Mouse (Mus musculus) leukemia stem cell, adult 10-12 weeks (primary cell): ENCODE measurements around the gene Fam213a. TPM values are rescaled to one million over a fixed set of nuclear protein-coding genes. Genes with fewer than 3 reads are reported as not detected.

Experiments
- polyA plus RNA-seq: library from polyadenylated mRNA; stranded (reverse); fragments of >175 nt; gene quantifications from 2 replicates; pipeline ENCODE4 v1.2.3, GENCODE M21; 2012; ENCODE audit warnings: low replicate concordance

Gene Fam213a
- polyA plus RNA-seq: 15.4 and 34.7 TPM in 2 replicates

DNA sequence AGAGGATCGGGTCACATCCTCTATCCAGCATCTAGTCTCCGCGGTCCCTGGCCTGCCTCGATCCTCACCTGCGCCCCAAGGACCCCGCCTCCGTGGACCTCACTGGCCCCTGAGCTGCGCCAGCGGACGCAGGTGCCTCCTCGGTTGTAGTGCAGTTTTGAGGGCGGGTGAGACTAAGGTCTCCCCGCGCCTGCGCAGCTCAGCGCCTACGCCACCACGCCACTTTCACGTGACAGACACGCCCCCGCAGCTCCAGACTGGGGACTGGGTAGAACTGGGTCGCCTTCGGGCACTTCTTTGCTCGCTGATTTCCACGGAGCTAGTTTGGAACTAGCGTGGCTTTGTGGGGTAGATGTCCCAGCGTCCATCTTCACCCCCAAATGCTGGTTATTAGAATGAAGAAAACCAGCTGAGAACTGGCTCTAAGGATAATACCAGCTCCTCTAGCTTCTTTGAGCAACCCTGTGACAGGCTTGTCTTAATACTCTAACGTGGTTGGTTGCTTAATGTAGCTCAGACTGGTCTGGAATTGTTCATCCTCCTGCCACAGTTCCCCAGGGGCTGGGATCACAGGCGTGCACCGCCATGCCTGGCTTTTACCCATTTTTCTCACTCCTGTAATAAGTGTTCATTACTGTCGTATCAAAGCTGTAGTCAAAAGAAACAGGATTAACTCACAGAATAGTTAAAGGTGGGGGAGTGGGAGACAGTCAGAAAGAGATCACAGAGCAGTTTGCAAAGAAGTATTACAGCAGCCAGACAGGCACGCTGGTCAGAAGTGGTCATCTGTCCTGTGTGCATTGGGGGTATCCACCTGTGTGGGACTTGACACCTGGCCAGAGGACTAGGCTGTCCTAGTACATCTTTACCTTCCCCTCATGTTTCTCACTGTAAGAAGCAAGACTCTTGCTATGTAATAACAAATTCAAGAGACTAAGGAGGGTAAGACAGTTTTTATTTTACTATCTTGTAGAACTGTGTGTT is at the start of gene Fam213a:
Gene Fam213a, minus strand, starts transcription at position 159 of the 984 bp plus-strand sequence.

DNA sequence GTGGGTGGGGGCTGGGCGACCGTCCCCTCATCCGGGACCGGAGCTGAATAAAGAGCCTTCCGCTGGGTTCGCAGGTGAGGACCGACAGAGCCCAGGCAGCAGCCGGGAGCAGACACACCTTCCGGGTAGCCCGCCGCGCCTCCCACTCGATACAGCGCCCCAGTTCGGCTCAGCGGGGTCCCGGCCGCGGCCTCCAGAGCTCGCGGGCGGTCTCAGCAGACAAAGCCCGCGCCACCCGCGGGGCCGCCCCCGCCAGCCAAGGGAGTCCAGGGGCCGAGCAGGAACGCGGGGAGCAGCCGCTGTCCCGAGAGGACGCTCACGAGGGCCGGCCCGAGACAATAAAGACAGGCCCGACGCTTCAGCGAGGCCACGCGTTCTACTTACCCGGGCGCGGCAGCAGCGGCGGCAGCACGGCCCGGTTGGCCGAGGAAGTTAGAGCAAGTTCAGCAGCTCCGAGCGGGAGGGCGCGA is 47.2 kb downstream of the Fam213a start, which contains the start of gene Tspan14:
Gene Tspan14, minus strand, starts transcription at position 416 of the 470 bp plus-strand sequence.

Other genes with a start within 250 kb of the Fam213a start
- gene Sh2d4b, start 120.5 kb downstream of the Fam213a start, polyA plus RNA-seq: 0.10 and 0.22 TPM in 2 replicates
- gene Tspan14, start 47.0 kb downstream of the Fam213a start, polyA plus RNA-seq: 1.5 and 7.6 TPM in 2 replicates
- not detected in 2 replicates for gene Dydc2, start 55.4 kb upstream of the Fam213a start, polyA plus RNA-seq
- gene Dydc1, start 59.1 kb upstream of the Fam213a start, polyA plus RNA-seq: not detected in 2 replicates
- not detected in 2 replicates for gene Mat1a, start 91.2 kb upstream of the Fam213a start, polyA plus RNA-seq
- not detected in 2 replicates for gene Sftpa1, start 118.0 kb upstream of the Fam213a start, polyA plus RNA-seq
- not detected in 2 replicates for gene Mbl1, start 137.7 kb upstream of the Fam213a start, polyA plus RNA-seq
- gene Sftpd, start 171.4 kb upstream of the Fam213a start, polyA plus RNA-seq: not detected in 2 replicates